Mouse (Mus musculus) liver, embryonic 11.5 days (tissue): Measurements from ENCODE around the gene Pidd1. TPM values are rescaled to one million over a fixed set of nuclear protein-coding genes. Genes with fewer than 3 reads are reported as not detected.

Experiments
- ATAC-seq: fragments of 200-750 bp; cut with Nextera tagmentation; replicated peaks from 2 replicates; pipeline ENCODE4 v1.8.0; 2017; ENCODE audit warnings: moderate number of reproducible peaks, mild to moderate bottlenecking, moderate TSS enrichment, moderate library complexity; ENCODE audit not compliant: low FRiP score
- DNase-seq: peaks from one replicate; pipeline ENCODE4 v3.0.0-alpha.2; 2017; ENCODE audit warnings: low spot score
- H3K27ac ChIP-seq: fragments of 300-500 bp; sonication (generic); 2 replicates; pipeline ENCODE4 v1.5.1; 2014; ENCODE audit warnings: mild to moderate bottlenecking, low read depth, low read length, control low read depth
- H3K27me3 ChIP-seq: fragments of 300-500 bp; sonication (generic); replicated peaks from 2 replicates; pipeline ENCODE4 v1.6.1; 2014; ENCODE audit warnings: low read length, mixed read lengths; ENCODE audit not compliant: control insufficient read depth, insufficient read depth
- H3K36me3 ChIP-seq: fragments of 300-500 bp; sonication (generic); 2 replicates; pipeline ENCODE4 v1.6.1; 2014; ENCODE audit warnings: mild to moderate bottlenecking, low read length, moderate library complexity, mixed read lengths; ENCODE audit not compliant: control insufficient read depth, insufficient read depth
- H3K4me1 ChIP-seq: fragments of 300-500 bp; sonication (generic); replicated peaks from 2 replicates; pipeline ENCODE4 v1.6.1; 2014; ENCODE audit warnings: low read length, mixed read lengths; ENCODE audit not compliant: control insufficient read depth, insufficient read depth
- H3K4me2 ChIP-seq: fragments of 300-500 bp; sonication (generic); 2 replicates; pipeline ENCODE4 v1.6.1; 2014; ENCODE audit warnings: mild to moderate bottlenecking, control low read depth, moderate library complexity
- H3K4me3 ChIP-seq: fragments of 300-500 bp; sonication (generic); 2 replicates; pipeline ENCODE4 v1.5.1; 2014; ENCODE audit warnings: low read depth, low read length, control low read depth
- H3K9ac ChIP-seq: fragments of 300-500 bp; sonication (generic); 2 replicates; pipeline ENCODE4 v1.6.1; 2014; ENCODE audit warnings: low read depth, low read length, control low read depth
- H3K9me3 ChIP-seq: fragments of 300-500 bp; sonication (generic); 2 replicates; pipeline ENCODE4 v1.6.1; 2016; ENCODE audit warnings: low read length, inconsistent platforms, mixed read lengths; ENCODE audit not compliant: control insufficient read depth
- WGBS: fragments of 180-500 bp; shearing (Covaris S2); extraction: QIAGEN DNeasy Blood & Tissue Kit; methylation state at CpG from one replicate; pipeline ENCODE4 v1.1.7; 2014; 5-methylcytosine and 5-hydroxymethylcytosine counted together
- polyA plus RNA-seq: library from polyadenylated mRNA; unstranded; fragments of >200 nt; fragmentation: Nextera tagmentation; extraction: Ambion mirVana; gene quantifications from 2 replicates; pipeline ENCODE4 v1.2.1, GENCODE M21; 2014

Gene Pidd1
- polyA plus RNA-seq, 1 experiment from 2014 or later: 22.5 TPM

- WGBS: 74% methylated on average over 15 of the region's 15 CpGs
- no peak overlapping the region for H3K4me3 ChIP-seq
Observed at GRCm38 (mm10) chr7:141457986-141458660, 14.3 kb upstream of the Pidd1 start.

GRCm38 (mm10) chr7:141457236-141457635, 13.4 kb upstream of the Pidd1 start:
- 90% methylated on average over 14 of the region's 14 CpGs for WGBS
- H3K4me1 ChIP-seq: peaks cover 17% of the 10 kb centered on the region
- peaks cover 23% of the 10 kb centered on the region for H3K27me3 ChIP-seq
- no peaks in the 10 kb centered on the region for H3K9me3 ChIP-seq
- ATAC-seq (no peak), DNase-seq (no peak)
- H3K9ac ChIP-seq: no peak overlapping the region
- H3K36me3 ChIP-seq: 0 out of 2 replicates have a peak, but pooled peaks cover under 1% of the 10 kb centered on the region
- H3K27ac ChIP-seq: no peak overlapping the region
- no peak overlapping the region for H3K4me3 ChIP-seq
- H3K4me2 ChIP-seq: no peak overlapping the region

More at GRCm38 (mm10) chr7:141457986-141458660, 14.3 kb upstream of the Pidd1 start:
- Histone ChIP-seq H3K36me3 (no peaks in the 10 kb centered on the region), H3K4me2 (no peak overlapping the region), H3K9me3 (no peaks in the 10 kb centered on the region), H3K27me3 (peaks cover 30% of the 10 kb centered on the region), H3K9ac (no peak overlapping the region), H3K27ac (no peak overlapping the region), H3K4me1 (peaks cover 17% of the 10 kb centered on the region)
- no peak for DNase-seq
- ATAC-seq: no peak

GRCm38 (mm10) chr7:141456739-141457138, 12.9 kb upstream of the Pidd1 start:
- 0 out of 2 replicates have a peak, but pooled peaks cover 6% of the 10 kb centered on the region for H3K36me3 ChIP-seq
- peaks cover 15% of the 10 kb centered on the region for H3K4me1 ChIP-seq
- H3K9me3 ChIP-seq: no peaks in the 10 kb centered on the region
- DNase-seq (no peak), ATAC-seq (no peak)
- WGBS: 84% methylated on average over 6 of the region's 6 CpGs
- peaks cover 18% of the 10 kb centered on the region for H3K27me3 ChIP-seq
- H3K9ac ChIP-seq: no peak overlapping the region
- H3K4me3 ChIP-seq: no peak overlapping the region
- H3K4me2 ChIP-seq: no peak overlapping the region; the same call in 1 of the 2 replicates
- no peak overlapping the region for H3K27ac ChIP-seq

- Histone ChIP-seq H3K4me2 (peak overlapping the region; percentile 95), H3K4me3 (peak overlapping the region; percentile 73), H3K9ac (peak overlapping the region; percentile 77), H3K4me1 (peaks cover 15% of the 10 kb centered on the region), H3K9me3 (no peaks in the 10 kb centered on the region), H3K27me3 (peaks cover 8% of the 10 kb centered on the region), H3K36me3 (peaks cover 13% of the 10 kb centered on the region), H3K27ac (peak overlapping the region; percentile 66)
- no peak for DNase-seq
- ATAC-seq: peak; percentile 24
- WGBS: 2% methylated on average over 23 of the region's 23 CpGs
Observed at GRCm38 (mm10) chr7:141455610-141456314, 11.9 kb upstream of the Pidd1 start.

GRCm38 (mm10) chr7:141454967-141455551, 11.2 kb upstream of the Pidd1 start, which contains the start of gene Pnpla2:
Gene Pnpla2, plus strand, starts transcription at chr7:141455198.
- no peaks in the 10 kb centered on the region for H3K9me3 ChIP-seq
- peaks cover 15% of the 10 kb centered on the region for H3K4me1 ChIP-seq
- under 1% methylated on average over 45 of the region's 45 CpGs for WGBS
- peak within 1 kb of the TSS; percentile 73 for H3K4me3 ChIP-seq
- H3K9ac ChIP-seq: peak within 1 kb of the TSS; percentile 77
- 0 out of 2 replicates have a peak, but pooled peaks cover 2% of the 10 kb centered on the region for H3K27me3 ChIP-seq
- ATAC-seq: peak; percentile 85
- DNase-seq: peak; percentile 95
- H3K27ac ChIP-seq: peak within 1 kb of the TSS; percentile 66
- peaks cover 20% of the 10 kb centered on the region for H3K36me3 ChIP-seq
- peak within 1 kb of the TSS; percentile 95 for H3K4me2 ChIP-seq

- Histone ChIP-seq H3K4me3 (no peak overlapping the region), H3K27me3 (no peaks in the 10 kb centered on the region), H3K4me2 (no peak overlapping the region), H3K27ac (no peak overlapping the region), H3K4me1 (peaks cover 23% of the 10 kb centered on the region), H3K9me3 (no peaks in the 10 kb centered on the region), H3K36me3 (peaks cover 29% of the 10 kb centered on the region), H3K9ac (no peak overlapping the region)
- WGBS: 69% methylated on average over 2 of the region's 2 CpGs
- ATAC-seq: no peak
- no peak for DNase-seq
Observed at GRCm38 (mm10) chr7:141453636-141454035, 9.8 kb upstream of the Pidd1 start.

- DNase-seq (no peak), ATAC-seq (no peak)
- H3K9me3 ChIP-seq: no peaks in the 10 kb centered on the region
- no peak overlapping the region for H3K9ac ChIP-seq
- no peak overlapping the region for H3K4me3 ChIP-seq
- peaks cover 25% of the 10 kb centered on the region for H3K4me1 ChIP-seq
- no peak overlapping the region; the same call in 1 of the 2 replicates for H3K27ac ChIP-seq
- H3K4me2 ChIP-seq: no peak overlapping the region
- H3K36me3 ChIP-seq: peaks cover 33% of the 10 kb centered on the region
- no peaks in the 10 kb centered on the region for H3K27me3 ChIP-seq
Observed at GRCm38 (mm10) chr7:141451928-141452327, 8.1 kb upstream of the Pidd1 start.

GRCm38 (mm10) chr7:141447110-141447991, 3.5 kb upstream of the Pidd1 start, which contains the start of gene Rplp2:
Gene Rplp2, plus strand, starts transcription at chr7:141447370.
- Histone ChIP-seq H3K27ac (peak within 1 kb of the TSS; percentile 82), H3K9ac (peak within 1 kb of the TSS; percentile 96), H3K36me3 (peaks cover 33% of the 10 kb centered on the region), H3K4me2 (peak within 1 kb of the TSS; percentile 91), H3K4me1 (peaks cover 24% of the 10 kb centered on the region), H3K9me3 (no peaks in the 10 kb centered on the region), H3K27me3 (no peaks in the 10 kb centered on the region), H3K4me3 (peak within 1 kb of the TSS; percentile 84)
- DNase-seq (peak; percentile 95), ATAC-seq (peak; percentile 84)
- under 1% methylated on average over 63 of the region's 63 CpGs for WGBS
